In genomic region chr6:39899231-39899630, GRCm38 (mm10) we compare ENCODE assay signal across 10 mouse cellular contexts. TPM values are rescaled to one million over a fixed set of nuclear protein-coding genes. Genes with fewer than 3 reads are reported as not detected.
DNase-seq lines count a peak whose midpoint lies in the region; ATAC-seq and TF ChIP-seq lines count a peak whose summit lies in the region.
"Had no signal": no experiment of that assay in that cellular context is flagged by ENCODE, and none has a peak within 500 bp of the region (broad histone marks: within the 10 kb centered on the region; RNA-seq: fewer than 3 reads in every experiment).

No protein-coding gene starts in this region.

- H3K9me3 ChIP-seq in kidney, postnatal 0 days (replicated peaks; ENCODE audit: low read length): no peaks in the 10 kb centered on the region
- no peaks in the 10 kb centered on the region for H3K9me3 ChIP-seq in kidney, embryonic 15.5 days (replicated peaks)

- no peaks in the 10 kb centered on the region for H3K36me3 ChIP-seq in kidney, postnatal 0 days (ENCODE audit: insufficient read depth, low read length)
- no peaks in the 10 kb centered on the region for H3K36me3 ChIP-seq in kidney, embryonic 15.5 days

- ATAC-seq in kidney, postnatal 0 days (replicated peaks; ENCODE audit: low FRiP score, low read depth): no peak
- no peak for ATAC-seq in kidney, embryonic 15.5 days (replicated peaks; ENCODE audit: low FRiP score)
- ATAC-seq: hindbrain, postnatal 0 days had no signal

- H3K9ac ChIP-seq in kidney, postnatal 0 days (ENCODE audit: low read depth, low read length): no peak overlapping the region
- no peak overlapping the region for H3K9ac ChIP-seq in kidney, embryonic 15.5 days
- H3K9ac ChIP-seq: liver, embryonic 14.5 days had no signal

- peak; percentile 58 for DNase-seq in kidney, postnatal 0 days (ENCODE audit: low spot score)
- DNase-seq in MEL-GATA-1-ER (ENCODE audit: extremely low read depth, low read depth): peak; percentile 0
- peak; percentile 66 for DNase-seq in embryo, embryonic 10 days (ENCODE audit: low spot score)
- peak; percentile 44 for DNase-seq in lung, postnatal 14 days
- no peak for DNase-seq in thymus, postnatal 36 days
- DNase-seq in cerebellum, postnatal 14 days: no peak
- DNase-seq: gastrocnemius, postnatal 14 days had no signal

- no peak overlapping the region for H3K4me2 ChIP-seq in kidney, postnatal 0 days (ENCODE audit: low read length)
- no peak overlapping the region for H3K4me2 ChIP-seq in kidney, embryonic 15.5 days

- H3K27me3 ChIP-seq in kidney, postnatal 0 days (ENCODE audit: insufficient read depth, low read length): no peaks in the 10 kb centered on the region
- H3K27me3 ChIP-seq in kidney, embryonic 15.5 days: peaks cover 3% of the 10 kb centered on the region; the same call in 1 of the 2 replicates

- WGBS in kidney, postnatal 0 days: 42% methylated on average over 4 of the region's 4 CpGs
- WGBS in kidney, embryonic 15.5 days: 41% methylated on average over 4 of the region's 4 CpGs

- no peak overlapping the region for H3K4me3 ChIP-seq in kidney, postnatal 0 days (replicated peaks; ENCODE audit: low read depth, low read length)
- no peak overlapping the region for H3K4me3 ChIP-seq in kidney, embryonic 15.5 days (replicated peaks)

- no peak overlapping the region for H3K27ac ChIP-seq in kidney, postnatal 0 days
- no peak overlapping the region for H3K27ac ChIP-seq in kidney, embryonic 15.5 days
- H3K27ac ChIP-seq: hindbrain, postnatal 0 days; liver, embryonic 14.5 days had no signal

- no peak for TF ChIP-seq CTCF in kidney, postnatal 0 days (IDR thresholded peaks at IDR 0.05; ENCODE audit: low read depth)

- no peaks in the 10 kb centered on the region for H3K4me1 ChIP-seq in kidney, postnatal 0 days (replicated peaks; ENCODE audit: insufficient read depth, low read length)
- H3K4me1 ChIP-seq in kidney, embryonic 15.5 days: no peaks in the 10 kb centered on the region

RNA-seq across cellular contexts. Expression of gene Tmem178b, which starts 26.2 kb away (rescaled TPM):
- 0.11 and 0.25 TPM in 2 replicates for polyA plus RNA-seq in kidney, postnatal 0 days (2015; fragmentation: Nextera tagmentation; extraction: Ambion mirVana)
- 0.39 and 0.48 TPM in 2 replicates for polyA plus RNA-seq in kidney, embryonic 15.5 days (2015; fragmentation: Nextera tagmentation; extraction: Ambion mirVana)
- polyA plus RNA-seq: liver, embryonic 14.5 days had no signal

Comparison
In these comparisons a context has a peak if more than half of its experiments do, and no peak if none do; other contexts are left out.
1. DNase-seq: peak in kidney, postnatal 0 days (single experiment), MEL-GATA-1-ER (single experiment), embryo, embryonic 10 days (single experiment) and lung, postnatal 14 days (single experiment); none in thymus, postnatal 36 days (0 of 2) and cerebellum, postnatal 14 days (0 of 2).